Mouse (Mus musculus) ES-E14 (cell line): ENCODE measurements around the gene Paqr4.

Experiments used
- CHD2 ChIP-seq: IDR thresholded peaks from 2 replicates; pipeline ENCODE4 v1.6.1; 2014; ENCODE audit warnings: mild to moderate bottlenecking, low read depth, low read length, inconsistent platforms
- MAFK ChIP-seq: IDR thresholded peaks from 2 replicates; pipeline ENCODE4 v1.6.1; 2014; ENCODE audit warnings: mild to moderate bottlenecking, low read depth, low read length, inconsistent platforms; ENCODE audit not compliant: insufficient read depth
- ZC3H11A ChIP-seq: IDR thresholded peaks from 2 replicates; pipeline ENCODE4 v1.6.1; 2012; ENCODE audit warnings: low read depth, mild to moderate bottlenecking, inconsistent platforms, low read length, borderline replicate concordance

GRCm38 (mm10) chr17:23745301-23746251, 4.9 kb upstream of the Paqr4 start, which contains the start of gene Kremen2:
- TF ChIP-seq CHD2, result no peak
- no peak for TF ChIP-seq MAFK
- no peak for TF ChIP-seq ZC3H11A
